In the genomic region with DNA sequence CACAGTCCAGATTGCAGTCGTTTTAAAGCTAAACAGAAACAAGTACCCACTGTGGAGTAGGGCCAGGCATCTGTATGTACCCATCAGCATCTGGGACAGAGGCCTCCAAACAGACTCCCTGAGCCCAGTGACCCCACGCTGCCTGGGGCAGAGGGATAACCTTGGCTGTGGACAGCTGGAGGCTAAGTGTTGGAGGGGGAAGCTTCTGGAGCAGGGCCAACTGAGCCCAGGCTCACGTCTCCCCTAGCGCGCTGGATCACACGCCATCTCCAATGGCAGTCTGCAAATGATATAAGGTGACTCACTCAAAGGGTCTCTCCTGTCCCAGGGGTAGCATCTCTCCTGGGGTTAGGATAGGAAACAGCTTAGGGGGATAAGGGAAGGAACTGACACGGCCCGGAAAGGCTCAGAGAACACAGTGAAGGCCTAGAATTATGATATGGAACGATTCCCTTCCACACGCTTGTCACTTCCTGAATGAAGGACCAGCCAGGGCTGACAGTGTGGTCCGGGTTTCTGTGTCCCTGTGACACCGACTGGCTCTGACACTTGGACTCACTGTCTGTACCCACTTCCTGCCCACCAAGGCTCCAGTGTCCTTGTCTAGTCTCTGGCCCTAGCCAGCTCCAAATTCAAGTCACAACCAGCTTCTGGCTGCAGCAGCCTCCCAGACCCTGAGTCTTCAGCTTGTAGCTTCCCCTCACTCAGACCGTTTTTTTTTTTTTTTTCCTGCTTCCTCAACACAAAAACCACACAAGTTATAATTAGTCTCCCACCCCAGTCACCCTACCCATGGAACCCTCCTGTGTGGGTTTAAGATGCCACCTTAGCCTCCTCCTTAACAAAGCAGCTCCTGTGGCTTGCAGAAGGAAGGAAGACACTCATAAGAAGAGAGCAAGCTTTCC, we compare ENCODE assay signal across 9 mouse cellular contexts. TPM values are rescaled to one million over a fixed set of nuclear protein-coding genes. Genes with fewer than 3 reads are reported as not detected.
A peak's percentile ranks its signal among the peaks of the same experiment; 100 is the strongest.
DNase-seq lines count a peak whose midpoint lies in the region; ATAC-seq and TF ChIP-seq lines count a peak whose summit lies in the region.
"Had no signal": no experiment of that assay in that cellular context is flagged by ENCODE, and none has a peak within 500 bp of the region (broad histone marks: within the 10 kb centered on the region; RNA-seq: fewer than 3 reads in every experiment).

No protein-coding gene starts in this region.

- peaks cover 0 to 38% of the 10 kb centered on the region in 2 experiments; a peak in 2 of 4 replicates for H3K36me3 ChIP-seq in MEL (ENCODE audit: control insufficient read depth in 1 of 2, insufficient read depth in 2 of 2, low read length in 2 of 2)
- H3K36me3 ChIP-seq in liver, embryonic 14.5 days (replicated peaks; ENCODE audit: control insufficient read depth, insufficient read depth, low read depth), result no peaks in the 10 kb centered on the region
- no peaks in the 10 kb centered on the region for H3K36me3 ChIP-seq in intestine, embryonic 15.5 days
- H3K36me3 ChIP-seq: midbrain, embryonic 12.5 days had no signal

- H3K79me2 ChIP-seq in MEL (ENCODE audit: control insufficient read depth, insufficient read depth, low read length, poor library complexity), result peaks cover 13% of the 10 kb centered on the region

- H3K27ac ChIP-seq in layer of hippocampus, adult 2 months, result peak overlapping the region; percentile 67; the same call in 1 of the 2 replicates
- H3K27ac ChIP-seq in MEL (ENCODE audit: control insufficient read depth, low read depth, low read length), result peak overlapping the region; percentile 99
- H3K27ac ChIP-seq in liver, embryonic 14.5 days, result peak overlapping the region; percentile 70
- no peak overlapping the region for H3K27ac ChIP-seq in intestine, embryonic 15.5 days
- H3K27ac ChIP-seq: midbrain, embryonic 12.5 days had no signal

- TF ChIP-seq CTCF in layer of hippocampus, adult 2 months (conservative IDR thresholded peaks at IDR 0.05), result no peak
- no peak for TF ChIP-seq CTCF in MEL (IDR thresholded peaks at IDR 0.05 in 2 of 3, conservative IDR thresholded peaks at IDR 0.05 in 1 of 3; ENCODE audit: control insufficient read depth in 1 of 3, insufficient read depth in 1 of 3, low read depth in 2 of 3, low read length in 3 of 3, poor library complexity in 1 of 3, severe bottlenecking in 1 of 3)
- no peak for TF ChIP-seq CTCF in liver, embryonic 14.5 days (IDR thresholded peaks at IDR 0.05; ENCODE audit: low read depth)

- DNase-seq in adrenal gland, postnatal 10 days, result peak; percentile 56
- DNase-seq in adrenal gland, adult 18-20 months (ENCODE audit: low spot score in 2 of 2), result no peak
- no peak for DNase-seq in layer of hippocampus, adult 2 months (ENCODE audit: low spot score in 2 of 2)
- no peak for DNase-seq in layer of hippocampus, postnatal 36 days
- DNase-seq in MEL (ENCODE audit: low read depth, low spot score), result peak; percentile 79
- no peak for DNase-seq in liver, embryonic 14.5 days (ENCODE audit: low read depth in 3 of 3, low spot score in 3 of 3)
- no peak for DNase-seq in left cerebral cortex, adult 8-10 months (ENCODE audit: low spot score in 2 of 2)

- peak in 1 of 2 experiments; percentile 44; a peak in 2 of 4 replicates for TF ChIP-seq POLR2A in MEL (IDR thresholded peaks at IDR 0.05; ENCODE audit: control insufficient read depth in 1 of 2, insufficient read depth in 1 of 2, low read depth in 1 of 2, low read length in 2 of 2, poor library complexity in 1 of 2)

- no peak overlapping the region for H3K4me3 ChIP-seq in layer of hippocampus, adult 2 months
- peak overlapping the region; percentile 10 to 46; a peak in 3 of 4 replicates for H3K4me3 ChIP-seq in MEL (ENCODE audit: control insufficient read depth in 1 of 2, insufficient read depth in 1 of 2, low read depth in 2 of 2, low read length in 2 of 2)
- H3K4me3 ChIP-seq in liver, embryonic 14.5 days (ENCODE audit: insufficient read depth in 1 of 2, low read depth in 2 of 2, low read length in 2 of 2), result no peak overlapping the region
- H3K4me3 ChIP-seq in intestine, embryonic 15.5 days (replicated peaks), result no peak overlapping the region
- H3K4me3 ChIP-seq: midbrain, embryonic 12.5 days had no signal

- H3K27me3 ChIP-seq in MEL (ENCODE audit: control insufficient read depth in 1 of 2, insufficient read depth in 2 of 2, low read length in 2 of 2), result no peaks in the 10 kb centered on the region
- H3K27me3 ChIP-seq in liver, embryonic 14.5 days (ENCODE audit: control insufficient read depth, insufficient read depth, low read length), result no peaks in the 10 kb centered on the region
- no peaks in the 10 kb centered on the region for H3K27me3 ChIP-seq in intestine, embryonic 15.5 days (replicated peaks)
- H3K27me3 ChIP-seq: midbrain, embryonic 12.5 days had no signal

- H3K9me3 ChIP-seq in MEL (replicated peaks; ENCODE audit: insufficient read depth, low read length), result no peaks in the 10 kb centered on the region
- H3K9me3 ChIP-seq in liver, embryonic 14.5 days (ENCODE audit: control insufficient read depth, low read length), result no peaks in the 10 kb centered on the region
- H3K9me3 ChIP-seq in intestine, embryonic 15.5 days, result no peaks in the 10 kb centered on the region
- H3K9me3 ChIP-seq: midbrain, embryonic 12.5 days had no signal

- no peak for ATAC-seq in liver, embryonic 14.5 days (ENCODE audit: insufficient read depth)
- ATAC-seq in intestine, embryonic 15.5 days, result no peak

- peaks cover 19 to 55% of the 10 kb centered on the region in 2 experiments for H3K4me1 ChIP-seq in MEL (ENCODE audit: control insufficient read depth in 1 of 2, insufficient read depth in 2 of 2, low read length in 2 of 2)
- peaks cover 42 to 59% of the 10 kb centered on the region in 2 experiments for H3K4me1 ChIP-seq in liver, embryonic 14.5 days (replicated peaks; ENCODE audit: control insufficient read depth in 2 of 2, insufficient read depth in 2 of 2, low read length in 1 of 2)
- H3K4me1 ChIP-seq in intestine, embryonic 15.5 days (replicated peaks), result no peaks in the 10 kb centered on the region

- H3K9ac ChIP-seq in MEL (ENCODE audit: control insufficient read depth, low read depth, low read length, poor library complexity, severe bottlenecking), result peak overlapping the region; percentile 88
- no peak overlapping the region for H3K9ac ChIP-seq in liver, embryonic 14.5 days (replicated peaks)
- no peak overlapping the region for H3K9ac ChIP-seq in intestine, embryonic 15.5 days
- H3K9ac ChIP-seq: midbrain, embryonic 12.5 days had no signal

- WGBS in liver, embryonic 14.5 days (ENCODE audit: insufficient replicate concordance), result 32% methylated on average over 13 of the region's 13 CpGs
- WGBS in intestine, embryonic 15.5 days, result 62% methylated on average over 13 of the region's 13 CpGs

- H3K4me2 ChIP-seq in liver, embryonic 14.5 days (ENCODE audit: low read depth), result no peak overlapping the region
- no peak overlapping the region for H3K4me2 ChIP-seq in intestine, embryonic 15.5 days (replicated peaks)
- H3K4me2 ChIP-seq: midbrain, embryonic 12.5 days had no signal

- peak; percentile 61 to 69 for TF ChIP-seq EP300 in MEL (IDR thresholded peaks at IDR 0.05; ENCODE audit: low read depth in 1 of 2, low read length in 2 of 2)
- TF ChIP-seq EP300 in liver, embryonic 14.5 days (IDR thresholded peaks at IDR 0.05; ENCODE audit: low read depth), result no peak

- no peak for TF ChIP-seq RAD21 in MEL (IDR thresholded peaks at IDR 0.05; ENCODE audit: low read depth, low read length)

TF ChIP-seq in MEL, 35 proteins besides CTCF, POLR2A, EP300 and RAD21:
- TF ChIP-seq MYB (IDR thresholded peaks at IDR 0.05; ENCODE audit: low read depth, low read length) (0 out of 2 replicates have a peak, but pooled peaks have one; percentile 47), GATA1 (IDR thresholded peaks at IDR 0.05; ENCODE audit: low read depth, low read length) (no peak), SIN3A (IDR thresholded peaks at IDR 0.05; ENCODE audit: low read length) (peak; percentile 35), NELFE (IDR thresholded peaks at IDR 0.05; ENCODE audit: low read depth, low read length) (peak; percentile 40), ZKSCAN1 (IDR thresholded peaks at IDR 0.05; ENCODE audit: low read depth, low read length) (no peak), MEF2A (IDR thresholded peaks at IDR 0.05; ENCODE audit: extremely low read depth, insufficient replicate concordance, low read depth, low read length, poor library complexity, severe bottlenecking) (peak; percentile 79; the same call in 1 of the 2 replicates), CHD2 (IDR thresholded peaks at IDR 0.05; ENCODE audit: low read length) (no peak), ZMIZ1 (IDR thresholded peaks at IDR 0.05; ENCODE audit: low read depth, low read length) (no peak; the same call in 1 of the 2 replicates), ETS1 (IDR thresholded peaks at IDR 0.05; ENCODE audit: low read depth, low read length) (peak; percentile 34; the same call in 1 of the 2 replicates), SMC3 (IDR thresholded peaks at IDR 0.05; ENCODE audit: low read depth, low read length) (no peak), RCOR1 (IDR thresholded peaks at IDR 0.05; ENCODE audit: low read depth, low read length) (0 out of 2 replicates have a peak, but pooled peaks have one; percentile 4), ZNF384 (IDR thresholded peaks at IDR 0.05; ENCODE audit: low read depth, low read length) (peak; percentile 95), MAX (IDR thresholded peaks at IDR 0.05; ENCODE audit: low read length) (peak; percentile 12; the same call in 1 of the 2 replicates), ELF1 (IDR thresholded peaks at IDR 0.05; ENCODE audit: low read depth, low read length) (0 out of 2 replicates have a peak, but pooled peaks have one; percentile 45), CHD1 (IDR thresholded peaks at IDR 0.05; ENCODE audit: low read depth, low read length) (peak; percentile 67; the same call in 1 of the 2 replicates), HCFC1 (IDR thresholded peaks at IDR 0.05; ENCODE audit: low read depth, low read length) (0 out of 2 replicates have a peak, but pooled peaks have one; percentile 5), TBP (IDR thresholded peaks at IDR 0.05; ENCODE audit: low read depth, low read length) (peak; percentile 44; the same call in 1 of the 2 replicates)
TF ChIP-seq in MEL: peak in this region for 12.

RNA-seq across cellular contexts. Expression of a gene that starts 57.3 kb away (rescaled TPM):
- 10 to 100 TPM; 13.9 to 25.4 TPM for total RNA-seq in adrenal gland, postnatal 10 days (2021)
- 10 to 100 TPM in 1 of 2 experiments, 1 to 10 TPM in 1; 8.0 to 13.5 TPM for total RNA-seq in adrenal gland, adult 18-20 months (2021)
- total RNA-seq in layer of hippocampus, adult 2 months (2021), result 10 to 100 TPM; 76.3 to 83.9 TPM
- total RNA-seq in layer of hippocampus, postnatal 36 days (2021), result 100 to 1,000 TPM in 1 of 2 experiments, 10 to 100 TPM in 1; 96.5 to 108 TPM
- total RNA-seq in MEL (2012; rRNA removed), result 6.9 and 8.2 TPM in 2 replicates
- polyA plus RNA-seq in MEL (2012; ENCODE audit: insufficient read depth in 1 of 2, insufficient read length in 2 of 2, low read depth in 1 of 2, low replicate concordance in 2 of 2, missing spikeins in 1 of 2), result 10 to 100 TPM in 1 of 2 experiments, not detected in 1; 20.3 TPM
- 4.2 and 4.7 TPM in 2 replicates for polyA plus RNA-seq in liver, embryonic 14.5 days (2012; rRNA removed)
- polyA plus RNA-seq in liver, embryonic 14.5 days (2014; fragmentation: Nextera tagmentation; extraction: Ambion mirVana), result 4.6 and 6.1 TPM in 2 replicates
- polyA plus RNA-seq in intestine, embryonic 15.5 days (2015; fragmentation: Nextera tagmentation; extraction: Ambion mirVana), result 6.2 and 7.0 TPM in 2 replicates
- total RNA-seq in left cerebral cortex, adult 8-10 months (2022), result 10 to 100 TPM; 71.1 to 80.0 (median 75.5) TPM

Comparison
In these comparisons a context has a peak if more than half of its experiments do, and no peak if none do; other contexts are left out.
1. DNase-seq: peak in adrenal gland, postnatal 10 days (single experiment) and MEL (single experiment); none in adrenal gland, adult 18-20 months (0 of 2), layer of hippocampus, adult 2 months (0 of 2), layer of hippocampus, postnatal 36 days (0 of 2), liver, embryonic 14.5 days (0 of 3) and left cerebral cortex, adult 8-10 months (0 of 2).
2. H3K4me3 ChIP-seq: peak in MEL (2 of 2); none in layer of hippocampus, adult 2 months (single experiment), liver, embryonic 14.5 days (0 of 2) and intestine, embryonic 15.5 days (single experiment).